Mouse (Mus musculus) gonadal fat pad, adult 2 months (tissue): ENCODE data around the gene Cpm. TPM values are rescaled to one million over a fixed set of nuclear protein-coding genes. Genes with fewer than 3 reads are reported as not detected.
"Not testable (repeated sequence)": the region's sequence is repeated elsewhere in the genome, so short reads cannot be mapped to it uniquely, and the experiment has no call there.

Experiments used
- DNase-seq: peaks from one replicate; pipeline ENCODE4 v3.0.0-alpha.2; 2012; ENCODE audit warnings: low read depth
- polyA plus RNA-seq: library from polyadenylated mRNA; depleted of rRNA; stranded (reverse); fragments of >200 nt; gene quantifications from 2 replicates; pipeline ENCODE4 v1.2.3, GENCODE M21; 2012; rRNA removed

The Cpm gene
- polyA plus RNA-seq = 8.0 and 13.7 TPM in 2 replicates

GRCm38 (mm10) chr10:117629169-117629971 is at the start of gene Cpm:
Gene Cpm (plus strand): TSS chr10:117629500.
- no peak for DNase-seq

- DNase-seq = no peak
These were observed 49.5 kb upstream of the Cpm start for GRCm38 (mm10) chr10:117579771-117580284.

- no peak for DNase-seq
These were observed 48.9 kb upstream of the Cpm start for GRCm38 (mm10) chr10:117580405-117580804.

- no peak for DNase-seq
These were observed 48.1 kb upstream of the Cpm start for GRCm38 (mm10) chr10:117581007-117581752.

GRCm38 (mm10) chr10:117581753-117582062 is 47.6 kb upstream of the Cpm start:
- DNase-seq = no peak

GRCm38 (mm10) chr10:117583155-117584061 is 45.9 kb upstream of the Cpm start:
- DNase-seq = no peak

- no peak for DNase-seq
These were observed 45.2 kb upstream of the Cpm start for GRCm38 (mm10) chr10:117584102-117584501.

GRCm38 (mm10) chr10:117584566-117585515 is 44.5 kb upstream of the Cpm start:
- no peak for DNase-seq

- no peak for DNase-seq
These were observed 43.5 kb upstream of the Cpm start for GRCm38 (mm10) chr10:117585600-117586299.

GRCm38 (mm10) chr10:117586859-117587258 is 42.4 kb upstream of the Cpm start:
- no peak for DNase-seq

- DNase-seq = no peak
These were observed 42.0 kb upstream of the Cpm start for GRCm38 (mm10) chr10:117587335-117587734.

GRCm38 (mm10) chr10:117588416-117589143 is 40.7 kb upstream of the Cpm start:
- DNase-seq = not testable (repeated sequence)

GRCm38 (mm10) chr10:117589144-117589940 is 40.0 kb upstream of the Cpm start:
- DNase-seq = no peak

- no peak for DNase-seq
These were observed 38.7 kb upstream of the Cpm start for GRCm38 (mm10) chr10:117590331-117591301.

- DNase-seq = no peak
These were observed 37.5 kb upstream of the Cpm start for GRCm38 (mm10) chr10:117591766-117592165.

GRCm38 (mm10) chr10:117592306-117593040 is 36.8 kb upstream of the Cpm start:
- DNase-seq = no peak
